Mouse (Mus musculus) ovary, adult 18-20 months (tissue): ENCODE measurements around the gene BC017158.
A peak's percentile ranks its signal among the peaks of the same experiment; 100 is the strongest.
"Not testable (repeated sequence)": the region's sequence is repeated elsewhere in the genome, so short reads cannot be mapped to it uniquely, and the experiment has no call there.

Experiments
- DNase-seq: peaks from one replicate; pipeline ENCODE4 v3.0.0; 2022; ENCODE audit warnings: low spot score, mixed read lengths

Gene BC017158

GRCm38 (mm10) chr7:128297617-128298480 lies at the start of gene BC017158:
Gene BC017158, minus strand, starts transcription at chr7:128298170.
- peak; percentile 52 for DNase-seq

GRCm38 (mm10) chr7:128346991-128347390 lies 49.0 kb upstream of the BC017158 start:
- DNase-seq = no peak

GRCm38 (mm10) chr7:128346522-128346921 lies 48.6 kb upstream of the BC017158 start:
- no peak for DNase-seq

GRCm38 (mm10) chr7:128345691-128346090 lies 47.7 kb upstream of the BC017158 start:
- no peak for DNase-seq

- DNase-seq = peak; percentile 52
Observed at GRCm38 (mm10) chr7:128344928-128345653, 47.1 kb upstream of the BC017158 start.

- DNase-seq = no peak
Observed at GRCm38 (mm10) chr7:128344488-128344887, 46.5 kb upstream of the BC017158 start.

- not testable (repeated sequence) for DNase-seq
Observed at GRCm38 (mm10) chr7:128342691-128343090, 44.7 kb upstream of the BC017158 start.

- not testable (repeated sequence) for DNase-seq
Observed at GRCm38 (mm10) chr7:128340321-128340720, 42.4 kb upstream of the BC017158 start.

GRCm38 (mm10) chr7:128332896-128333295 lies 34.9 kb upstream of the BC017158 start:
- DNase-seq = peak; percentile 29

- no peak for DNase-seq
Observed at GRCm38 (mm10) chr7:128330981-128331380, 33.0 kb upstream of the BC017158 start.

GRCm38 (mm10) chr7:128324977-128325376 lies 27.0 kb upstream of the BC017158 start:
- no peak for DNase-seq

GRCm38 (mm10) chr7:128321260-128321659 lies 23.3 kb upstream of the BC017158 start:
- no peak for DNase-seq

- DNase-seq = no peak
Observed at GRCm38 (mm10) chr7:128320219-128320816, 22.3 kb upstream of the BC017158 start.

GRCm38 (mm10) chr7:128319140-128319539 lies 21.2 kb upstream of the BC017158 start:
- no peak for DNase-seq

GRCm38 (mm10) chr7:128317011-128317410 lies 19.0 kb upstream of the BC017158 start:
- no peak for DNase-seq

GRCm38 (mm10) chr7:128314491-128314890 lies 16.5 kb upstream of the BC017158 start:
- DNase-seq = no peak

GRCm38 (mm10) chr7:128313601-128314000 lies 15.6 kb upstream of the BC017158 start:
- no peak for DNase-seq

GRCm38 (mm10) chr7:128312375-128313059 lies 14.5 kb upstream of the BC017158 start:
- DNase-seq = no peak

- no peak for DNase-seq
Observed at GRCm38 (mm10) chr7:128311811-128312210, 13.8 kb upstream of the BC017158 start.

- DNase-seq = no peak
Observed at GRCm38 (mm10) chr7:128311263-128311662, 13.3 kb upstream of the BC017158 start.

GRCm38 (mm10) chr7:128310229-128310688 lies 12.3 kb upstream of the BC017158 start:
- DNase-seq = no peak

GRCm38 (mm10) chr7:128309776-128310175 lies 11.8 kb upstream of the BC017158 start:
- DNase-seq = no peak
